Mouse (Mus musculus): ENCODE data around the gene Ccr10. TPM values are rescaled to one million over a fixed set of nuclear protein-coding genes. Genes with fewer than 3 reads are reported as not detected.
A peak's percentile ranks its signal among the peaks of the same experiment; 100 is the strongest.

The Ccr10 gene
- total and polyA plus RNA-seq, 2 experiments from 2014 or later: 0.15 to 0.52 TPM

DNA sequence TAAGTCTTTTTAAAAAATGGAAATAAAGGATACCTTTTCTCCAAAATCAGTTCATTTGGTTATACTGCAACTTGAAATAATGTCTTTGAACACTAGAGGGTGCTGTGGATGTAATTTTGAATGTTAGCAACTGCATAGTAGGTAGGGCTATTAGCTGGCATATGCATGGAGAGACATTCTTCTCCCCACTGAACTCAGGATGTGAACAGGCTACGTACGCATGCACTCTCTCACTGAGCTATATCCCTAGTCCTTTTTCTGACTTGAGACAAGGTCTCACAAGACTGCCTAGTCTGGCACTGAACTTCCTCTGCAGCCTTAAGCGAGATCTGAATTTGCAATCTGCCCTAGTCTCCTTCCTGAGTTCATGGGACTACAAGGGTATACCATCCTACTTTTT, 36.7 kb upstream of the Ccr10 start:
- H3K36me3 ChIP-seq (ENCODE audit: insufficient read depth): peaks cover 51% of the 10 kb centered on the region
- DNase-seq (peak; percentile 87), ATAC-seq (peak; percentile 76)
- no peak overlapping the region for H3K4me2 ChIP-seq (ENCODE audit: low read depth)
- H3K27me3 ChIP-seq (ENCODE audit: insufficient read depth, low read length): no peaks in the 10 kb centered on the region
- no peaks in the 10 kb centered on the region for H3K9me3 ChIP-seq (ENCODE audit: low read length)
- TF ChIP-seq CTCF (IDR thresholded peaks at IDR 0.05; ENCODE audit: low read depth): peak; percentile 84
- H3K27ac ChIP-seq (ENCODE audit: low read depth, low read length): no peak overlapping the region
- no peak overlapping the region for H3K9ac ChIP-seq
- no peak overlapping the region for H3K4me3 ChIP-seq (ENCODE audit: low read depth, low read length)
- 36% methylated on average over 3 of the region's 3 CpGs for WGBS
- H3K4me1 ChIP-seq (ENCODE audit: insufficient read depth): no peaks in the 10 kb centered on the region

DNA sequence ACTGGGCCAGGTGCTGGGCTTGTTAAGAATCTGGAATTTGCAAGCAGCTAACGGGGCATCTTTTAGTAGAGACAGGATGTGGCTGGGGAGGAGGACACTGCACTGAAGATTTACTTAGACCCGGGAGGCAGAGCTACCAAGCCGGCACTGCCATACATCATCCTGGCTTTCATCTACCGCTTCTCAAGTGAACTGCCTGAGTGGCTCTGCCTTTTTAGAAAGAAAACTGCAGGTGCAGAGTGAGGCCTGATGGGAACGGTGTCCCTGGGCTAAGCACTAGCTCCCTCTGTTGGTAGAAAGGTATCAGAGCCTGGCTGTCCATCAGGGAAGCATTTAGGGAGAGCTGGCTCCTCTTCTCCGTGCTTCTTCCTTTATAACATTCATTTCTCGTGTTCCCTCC, 25.7 kb upstream of the Ccr10 start:
- H3K36me3 ChIP-seq (ENCODE audit: insufficient read depth): peaks cover 66% of the 10 kb centered on the region
- no peak overlapping the region for H3K4me2 ChIP-seq (ENCODE audit: low read depth)
- DNase-seq (peak; percentile 69), ATAC-seq (peak; percentile 74)
- H3K4me1 ChIP-seq (ENCODE audit: insufficient read depth): no peaks in the 10 kb centered on the region
- H3K4me3 ChIP-seq (ENCODE audit: low read depth, low read length): no peak overlapping the region
- no peak overlapping the region for H3K9ac ChIP-seq
- H3K27me3 ChIP-seq (ENCODE audit: insufficient read depth, low read length): no peaks in the 10 kb centered on the region
- WGBS: 14% methylated on average over 7 of the region's 7 CpGs
- H3K27ac ChIP-seq (ENCODE audit: low read depth, low read length): 0 out of 2 replicates have a peak overlapping the region, but pooled peaks have one; percentile 22
- peak; percentile 85 for TF ChIP-seq CTCF (IDR thresholded peaks at IDR 0.05; ENCODE audit: low read depth)
- H3K9me3 ChIP-seq (ENCODE audit: low read length): no peaks in the 10 kb centered on the region

DNA sequence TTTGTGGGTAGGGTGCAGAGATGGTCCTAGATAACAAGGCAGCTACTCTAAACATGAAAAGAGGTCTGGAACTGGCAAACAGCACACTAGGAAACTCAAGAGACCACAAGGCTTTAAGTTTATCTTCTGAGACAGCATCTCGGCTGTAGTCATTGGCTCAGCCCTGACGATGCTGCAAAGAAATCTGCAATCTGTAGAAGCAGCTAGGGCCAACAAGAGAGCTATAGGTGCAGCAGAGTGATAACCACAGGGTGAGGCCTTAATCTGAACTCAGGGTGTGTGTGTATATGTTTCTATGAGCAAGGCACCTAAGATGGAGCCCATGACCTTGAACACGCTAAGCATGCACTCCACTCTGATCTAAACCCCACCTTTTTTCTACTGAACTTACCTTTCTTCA, 24.3 kb upstream of the Ccr10 start:
- Histone ChIP-seq H3K27me3 (ENCODE audit: insufficient read depth, low read length) (no peaks in the 10 kb centered on the region), H3K9me3 (ENCODE audit: low read length) (no peaks in the 10 kb centered on the region), H3K36me3 (ENCODE audit: insufficient read depth) (peaks cover 73% of the 10 kb centered on the region), H3K4me3 (ENCODE audit: low read depth, low read length) (no peak overlapping the region), H3K4me2 (ENCODE audit: low read depth) (no peak overlapping the region), H3K9ac (no peak overlapping the region), H3K27ac (ENCODE audit: low read depth, low read length) (no peak overlapping the region), H3K4me1 (ENCODE audit: insufficient read depth) (no peaks in the 10 kb centered on the region)
- no peak for TF ChIP-seq CTCF (IDR thresholded peaks at IDR 0.05; ENCODE audit: low read depth)
- DNase-seq: no peak
- no peak for ATAC-seq
- 93% methylated on average over 3 of the region's 3 CpGs for WGBS

DNA sequence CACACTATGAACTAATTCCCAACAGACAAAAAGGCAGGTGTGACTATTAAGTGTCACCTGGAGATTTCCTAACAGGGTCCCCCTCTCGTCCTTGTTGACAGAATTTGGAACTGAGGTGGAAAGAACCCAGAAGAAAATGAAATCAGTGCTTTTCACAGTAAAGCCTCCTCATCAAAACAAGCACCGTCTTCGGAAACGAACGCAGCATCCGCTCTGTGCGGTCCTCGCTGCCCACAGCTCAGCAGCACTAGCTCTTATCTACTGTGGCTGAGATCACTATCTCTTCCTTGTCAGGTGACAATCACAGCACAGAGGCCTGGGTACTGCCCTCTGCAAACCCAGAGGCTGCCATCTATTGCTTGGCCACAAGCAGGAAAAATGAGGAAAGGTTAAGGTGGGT, 20.9 kb upstream of the Ccr10 start:
- no peaks in the 10 kb centered on the region for H3K9me3 ChIP-seq (ENCODE audit: low read length)
- H3K36me3 ChIP-seq (ENCODE audit: insufficient read depth): peaks cover 59% of the 10 kb centered on the region
- TF ChIP-seq CTCF (IDR thresholded peaks at IDR 0.05; ENCODE audit: low read depth): no peak
- no peak overlapping the region for H3K4me2 ChIP-seq (ENCODE audit: low read depth)
- no peak overlapping the region for H3K4me3 ChIP-seq (ENCODE audit: low read depth, low read length)
- H3K27me3 ChIP-seq (ENCODE audit: insufficient read depth, low read length): no peaks in the 10 kb centered on the region
- DNase-seq (no peak), ATAC-seq (no peak)
- no peak overlapping the region for H3K27ac ChIP-seq (ENCODE audit: low read depth, low read length)
- no peaks in the 10 kb centered on the region for H3K4me1 ChIP-seq (ENCODE audit: insufficient read depth)
- no peak overlapping the region for H3K9ac ChIP-seq
- 95% methylated on average over 8 of the region's 8 CpGs for WGBS

DNA sequence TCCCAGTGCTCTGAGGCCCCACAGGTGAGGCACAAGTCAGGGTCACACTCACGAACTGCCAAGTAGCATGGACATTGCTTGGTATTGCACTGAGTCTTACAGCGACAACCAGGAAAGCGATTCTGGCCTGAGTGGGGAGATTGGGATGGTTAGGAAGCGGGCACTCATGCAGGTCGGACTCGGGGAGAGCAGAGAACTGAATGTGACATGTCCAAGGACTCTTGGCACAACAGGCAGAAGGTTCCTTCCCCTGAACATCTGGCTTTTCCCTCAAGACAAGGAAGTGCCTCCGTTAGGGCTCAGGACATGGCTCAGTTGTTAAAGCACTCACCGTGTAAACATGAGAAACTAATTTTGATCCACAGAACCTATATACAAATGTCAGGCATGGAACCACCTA, 20.3 kb upstream of the Ccr10 start:
- H3K36me3 ChIP-seq (ENCODE audit: insufficient read depth): peaks cover 57% of the 10 kb centered on the region
- no peaks in the 10 kb centered on the region for H3K27me3 ChIP-seq (ENCODE audit: insufficient read depth, low read length)
- no peak overlapping the region for H3K4me3 ChIP-seq (ENCODE audit: low read depth, low read length)
- DNase-seq: no peak
- ATAC-seq: no peak
- no peak overlapping the region for H3K4me2 ChIP-seq (ENCODE audit: low read depth)
- H3K27ac ChIP-seq (ENCODE audit: low read depth, low read length): no peak overlapping the region
- no peak for TF ChIP-seq CTCF (IDR thresholded peaks at IDR 0.05; ENCODE audit: low read depth)
- no peaks in the 10 kb centered on the region for H3K4me1 ChIP-seq (ENCODE audit: insufficient read depth)
- no peaks in the 10 kb centered on the region for H3K9me3 ChIP-seq (ENCODE audit: low read length)
- no peak overlapping the region for H3K9ac ChIP-seq
- 89% methylated on average over 8 of the region's 8 CpGs for WGBS

DNA sequence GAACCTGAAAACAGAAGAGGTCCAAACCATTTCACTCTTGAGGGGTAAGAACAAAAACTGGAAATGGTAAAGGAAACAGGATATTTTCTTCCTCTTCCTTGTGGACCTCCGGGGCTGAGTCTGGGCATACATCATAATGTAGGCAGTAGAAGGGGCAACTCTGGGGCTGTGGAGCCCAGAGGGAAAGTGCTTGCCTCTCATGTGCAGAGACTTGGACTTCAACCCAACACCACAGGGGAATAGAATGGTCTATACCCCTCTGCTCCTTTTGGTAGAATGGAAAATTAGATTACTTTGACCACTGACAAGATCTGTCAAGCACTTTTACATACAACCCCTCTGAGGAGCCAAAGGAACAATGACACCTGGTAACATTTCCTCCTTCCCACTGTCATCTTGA, 19.9 kb upstream of the Ccr10 start:
- no peak for DNase-seq
- no peak for ATAC-seq
- 73% methylated on average over 1 of the region's 1 CpGs for WGBS
- Histone ChIP-seq H3K27ac (ENCODE audit: low read depth, low read length) (no peak overlapping the region), H3K4me2 (ENCODE audit: low read depth) (no peak overlapping the region), H3K4me3 (ENCODE audit: low read depth, low read length) (no peak overlapping the region), H3K9ac (no peak overlapping the region), H3K4me1 (ENCODE audit: insufficient read depth) (no peaks in the 10 kb centered on the region), H3K9me3 (ENCODE audit: low read length) (no peaks in the 10 kb centered on the region), H3K36me3 (ENCODE audit: insufficient read depth) (peaks cover 53% of the 10 kb centered on the region), H3K27me3 (ENCODE audit: insufficient read depth, low read length) (no peaks in the 10 kb centered on the region)
- TF ChIP-seq CTCF (IDR thresholded peaks at IDR 0.05; ENCODE audit: low read depth): no peak

DNA sequence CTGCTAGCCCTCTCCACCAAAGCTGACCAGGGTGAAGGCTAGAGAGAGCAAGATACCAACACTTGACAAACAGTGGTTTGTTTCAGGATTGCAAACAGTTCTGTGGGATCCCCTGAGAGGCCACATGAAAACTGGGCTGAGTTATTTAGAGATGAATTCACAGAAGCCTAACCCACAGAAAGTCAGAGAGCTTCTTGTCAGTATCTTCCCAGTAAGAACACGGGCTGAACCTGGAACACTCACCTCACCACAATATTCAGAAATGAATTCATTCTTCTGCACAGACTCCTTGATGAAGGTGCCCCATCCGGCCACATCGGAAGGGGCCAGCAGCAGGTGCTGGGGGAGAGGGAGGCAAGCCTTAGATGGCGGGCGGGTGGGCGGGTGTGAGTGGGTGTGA, 19.4 kb upstream of the Ccr10 start:
- H3K4me2 ChIP-seq (ENCODE audit: low read depth): no peak overlapping the region
- no peaks in the 10 kb centered on the region for H3K4me1 ChIP-seq (ENCODE audit: insufficient read depth)
- no peaks in the 10 kb centered on the region for H3K9me3 ChIP-seq (ENCODE audit: low read length)
- TF ChIP-seq CTCF (IDR thresholded peaks at IDR 0.05; ENCODE audit: low read depth): no peak
- no peaks in the 10 kb centered on the region for H3K27me3 ChIP-seq (ENCODE audit: insufficient read depth, low read length)
- H3K9ac ChIP-seq: no peak overlapping the region
- ATAC-seq (no peak), DNase-seq (no peak)
- 91% methylated on average over 6 of the region's 6 CpGs for WGBS
- H3K4me3 ChIP-seq (ENCODE audit: low read depth, low read length): no peak overlapping the region
- H3K27ac ChIP-seq (ENCODE audit: low read depth, low read length): no peak overlapping the region
- H3K36me3 ChIP-seq (ENCODE audit: insufficient read depth): peaks cover 48% of the 10 kb centered on the region

DNA sequence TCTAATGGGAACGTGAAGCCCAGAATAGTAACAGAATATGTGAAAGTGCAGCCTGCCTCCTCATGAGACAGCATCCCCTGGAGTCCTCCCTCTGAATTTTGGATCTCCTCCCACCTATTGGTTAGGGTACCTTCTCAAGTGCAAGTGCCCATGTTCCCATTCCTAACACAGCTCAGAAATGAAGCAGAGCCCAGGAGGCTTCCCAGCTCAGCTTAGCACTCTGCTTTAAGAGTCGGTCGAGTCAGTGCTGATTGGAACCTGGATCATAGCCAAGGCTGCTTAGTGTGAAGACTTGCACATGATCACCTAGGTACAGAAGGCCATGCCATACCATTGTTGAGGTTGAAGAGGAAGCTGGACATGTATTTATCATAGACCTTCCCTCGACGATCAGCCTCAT, 18.9 kb upstream of the Ccr10 start:
- H3K9me3 ChIP-seq (ENCODE audit: low read length): no peaks in the 10 kb centered on the region
- H3K4me3 ChIP-seq (ENCODE audit: low read depth, low read length): no peak overlapping the region
- ATAC-seq (no peak), DNase-seq (no peak)
- no peak overlapping the region for H3K9ac ChIP-seq
- no peak overlapping the region for H3K4me2 ChIP-seq (ENCODE audit: low read depth)
- no peaks in the 10 kb centered on the region for H3K27me3 ChIP-seq (ENCODE audit: insufficient read depth, low read length)
- no peak overlapping the region for H3K27ac ChIP-seq (ENCODE audit: low read depth, low read length)
- 63% methylated on average over 5 of the region's 5 CpGs for WGBS
- no peaks in the 10 kb centered on the region for H3K4me1 ChIP-seq (ENCODE audit: insufficient read depth)
- peaks cover 43% of the 10 kb centered on the region for H3K36me3 ChIP-seq (ENCODE audit: insufficient read depth)
- TF ChIP-seq CTCF (IDR thresholded peaks at IDR 0.05; ENCODE audit: low read depth): no peak

Measured in forebrain, postnatal 0 days (tissue).